Mouse (Mus musculus): ENCODE measurements around the gene Uvrag.

The Uvrag gene

GRCm38 (mm10) chr7:98935757-98936156 is 205.2 kb downstream of the Uvrag start:
- DNase-seq (ENCODE audit: low spot score in 2 of 2): no peak

DNA sequence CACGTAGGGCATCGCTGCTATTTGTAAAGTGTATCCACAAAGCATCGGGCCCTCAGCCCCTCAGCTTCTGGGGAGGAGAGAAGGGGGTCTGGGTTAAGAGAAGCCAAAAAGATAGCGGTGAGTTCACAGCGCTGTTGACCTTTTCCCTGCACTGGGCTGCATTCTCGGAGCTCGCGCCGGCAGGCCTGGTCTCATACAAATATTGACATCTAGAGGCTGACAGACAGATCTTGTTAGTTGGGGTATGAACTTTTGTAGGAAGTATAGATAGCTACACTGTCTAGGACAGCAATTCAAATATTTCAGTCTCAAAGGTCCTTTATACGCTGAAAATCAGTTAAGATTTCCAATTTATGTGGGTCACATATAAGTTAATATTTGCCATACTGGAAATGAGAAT is 205.7 kb downstream of the Uvrag start:
- no peak for DNase-seq (ENCODE audit: low spot score in 2 of 2)

GRCm38 (mm10) chr7:98928336-98929025 is 212.5 kb downstream of the Uvrag start:
- DNase-seq (ENCODE audit: low spot score in 2 of 2): peak; percentile 16 to 35

- no peak for DNase-seq (ENCODE audit: low spot score in 2 of 2)
Measured at GRCm38 (mm10) chr7:98926906-98927528, 213.9 kb downstream of the Uvrag start.

DNA sequence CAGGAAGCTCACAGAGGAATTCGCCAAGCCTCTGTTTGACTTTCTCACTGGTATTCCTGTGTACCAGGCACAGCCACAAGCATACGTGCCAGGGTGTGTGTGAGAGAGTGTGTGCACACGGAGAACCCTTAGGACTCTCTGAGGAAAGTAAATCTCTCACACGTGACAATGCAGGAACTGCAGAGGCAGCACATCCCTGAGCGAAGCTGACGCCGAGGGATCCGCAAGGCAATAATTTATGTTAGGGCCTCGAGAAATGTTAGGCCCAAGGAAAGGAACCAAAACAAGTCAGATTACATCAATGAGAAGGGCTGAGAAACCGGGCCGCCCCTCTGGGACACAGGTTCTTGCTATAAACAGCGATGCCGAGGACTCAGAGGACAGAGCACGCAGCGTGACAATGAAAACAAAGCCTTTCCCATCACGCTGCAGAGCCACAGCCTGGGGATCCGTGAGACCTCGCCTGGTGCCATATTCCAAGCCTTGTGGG is 216.5 kb downstream of the Uvrag start:
- DNase-seq (ENCODE audit: low spot score in 2 of 2): no peak

GRCm38 (mm10) chr7:98922984-98923383 is 218.0 kb downstream of the Uvrag start:
- no peak for DNase-seq (ENCODE audit: low spot score in 2 of 2)

DNA sequence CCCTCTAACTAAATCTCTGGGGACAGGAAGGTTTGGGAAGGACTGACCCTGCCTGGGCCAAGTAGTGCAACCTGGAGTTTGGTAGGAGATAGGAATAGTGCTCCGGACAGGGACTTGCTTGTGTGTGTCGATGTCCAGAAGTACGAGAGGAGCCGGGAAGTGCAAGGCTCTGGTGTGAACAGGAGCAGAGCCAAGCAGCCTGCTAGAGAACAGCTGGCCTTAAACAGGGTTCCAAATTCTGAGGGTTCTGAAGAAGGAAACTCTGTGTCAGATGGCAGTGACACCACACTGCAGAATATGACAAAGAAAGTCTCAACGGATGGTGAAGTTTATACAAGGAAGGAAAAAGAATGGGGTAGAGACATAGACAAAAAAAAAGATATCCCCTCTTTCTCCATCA is 223.5 kb downstream of the Uvrag start:
- peak; percentile 39 to 59 for DNase-seq (ENCODE audit: low spot score in 2 of 2)

DNA sequence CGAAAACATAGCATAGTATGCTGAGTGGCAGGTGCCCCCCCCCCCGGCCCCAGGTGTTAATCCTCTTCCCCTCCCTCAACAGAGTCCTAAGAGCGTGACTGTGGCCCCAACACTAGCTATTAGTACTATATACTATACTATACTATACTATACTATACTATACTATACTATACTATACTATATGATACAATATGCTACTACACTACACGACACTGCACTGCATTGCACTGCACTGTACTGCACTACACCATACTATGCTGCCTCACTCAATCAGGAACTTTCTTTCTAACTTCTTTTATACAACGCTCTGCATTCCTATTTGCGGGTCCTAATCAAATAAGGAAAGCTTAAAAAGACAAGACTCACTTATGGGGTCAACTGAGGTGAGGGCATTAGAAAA is 224.4 kb downstream of the Uvrag start:
- no peak for DNase-seq (ENCODE audit: low spot score in 2 of 2)

- no peak for DNase-seq (ENCODE audit: low spot score in 2 of 2)
Measured at GRCm38 (mm10) chr7:98912953-98913360, 228.0 kb downstream of the Uvrag start.

DNA sequence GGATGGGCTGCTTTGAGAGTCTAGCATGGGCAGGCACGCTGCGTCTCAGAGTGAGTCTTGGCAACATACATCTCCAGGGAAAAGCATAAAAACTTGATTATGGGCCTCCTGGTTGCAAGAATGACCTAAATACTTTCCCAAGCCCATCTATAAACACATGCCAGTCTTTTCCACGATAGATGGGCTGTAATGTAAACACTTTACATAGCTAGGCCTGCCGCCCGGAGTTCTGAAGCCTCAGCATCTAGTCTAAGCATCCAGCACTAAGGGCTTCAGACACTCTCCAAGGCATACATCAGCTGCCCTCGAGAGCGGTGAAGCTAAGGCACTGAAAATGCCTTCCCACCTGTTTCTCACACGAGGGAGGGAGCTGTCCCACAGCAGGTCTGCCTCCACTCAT is 229.7 kb downstream of the Uvrag start:
- DNase-seq (ENCODE audit: low spot score in 2 of 2): no peak

DNA sequence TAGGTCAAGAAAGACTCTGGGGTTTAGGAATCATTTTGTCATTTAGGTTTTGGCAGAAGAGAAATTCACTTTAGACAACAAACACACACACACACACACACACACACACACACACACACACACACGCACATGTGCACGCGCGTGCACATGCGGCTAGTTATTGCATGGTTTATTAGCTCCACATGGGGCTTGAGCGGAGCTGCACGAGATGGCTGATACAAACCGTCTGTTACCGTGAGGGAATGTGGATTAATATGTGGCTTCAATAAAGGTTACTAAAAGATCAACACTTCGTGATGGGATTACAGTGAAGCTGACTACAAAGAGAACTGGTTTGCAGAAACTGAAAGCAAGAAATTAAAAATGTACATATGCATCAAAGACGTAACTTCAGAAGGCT is 230.2 kb downstream of the Uvrag start:
- DNase-seq (ENCODE audit: low spot score in 2 of 2): no peak

GRCm38 (mm10) chr7:98910164-98910563 is 230.8 kb downstream of the Uvrag start:
- DNase-seq (ENCODE audit: low spot score in 2 of 2): no peak

GRCm38 (mm10) chr7:98907476-98907875 is 233.5 kb downstream of the Uvrag start:
- no peak for DNase-seq (ENCODE audit: low spot score in 2 of 2)

DNA sequence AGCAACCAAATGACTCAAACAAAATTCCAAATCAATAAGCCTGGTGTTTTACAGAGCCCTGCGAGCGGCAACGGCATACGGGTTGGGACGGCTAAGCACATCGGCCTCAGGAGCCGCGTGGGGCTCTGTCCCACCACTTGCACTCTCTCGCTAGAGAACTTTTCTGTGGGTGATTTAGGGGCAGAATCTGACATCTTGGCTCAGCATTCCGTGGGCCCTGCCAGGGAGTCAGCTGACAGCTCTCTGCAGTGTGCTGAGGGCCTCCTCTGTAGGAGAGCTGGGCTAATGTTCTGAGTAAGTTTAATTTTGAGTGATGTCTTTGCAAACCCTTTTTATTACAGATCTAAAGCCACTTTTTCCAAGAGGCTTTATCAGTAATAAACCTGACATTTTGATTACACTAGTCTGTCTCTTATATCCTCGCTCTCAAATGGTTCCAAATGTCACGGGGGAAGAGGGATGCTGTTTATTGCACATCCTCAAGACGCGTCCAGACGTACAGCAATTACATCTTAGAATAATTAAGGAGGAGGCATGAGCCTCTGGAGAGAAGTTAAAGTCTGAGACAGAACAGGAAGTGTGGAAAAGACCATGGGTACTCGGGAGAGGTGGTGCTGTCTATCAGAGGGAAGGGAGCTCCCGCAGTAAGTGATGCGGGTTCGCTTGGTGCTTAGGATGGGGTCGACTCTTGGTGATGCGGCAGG is 236.1 kb downstream of the Uvrag start:
- DNase-seq (ENCODE audit: low spot score in 2 of 2): no peak

DNA sequence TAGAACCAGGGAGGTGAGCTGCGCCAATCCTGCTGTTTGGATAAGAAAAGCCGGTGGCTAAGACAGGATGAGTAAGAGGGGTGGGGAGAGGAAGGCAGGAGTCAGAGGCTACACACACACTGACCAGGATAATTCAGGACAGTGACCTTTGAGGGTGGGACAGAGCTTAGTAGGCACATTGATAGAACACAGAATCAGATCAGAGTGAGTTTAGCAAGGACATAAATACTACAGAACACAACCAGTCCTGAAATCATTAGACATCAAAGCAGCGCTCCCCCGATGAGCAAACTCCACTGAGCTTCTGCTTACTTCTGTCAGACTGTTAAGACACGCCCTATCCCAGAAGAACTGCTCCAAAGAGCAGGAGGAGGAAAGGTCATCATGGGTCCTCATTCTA is 237.1 kb downstream of the Uvrag start:
- no peak for DNase-seq (ENCODE audit: low spot score in 2 of 2)

GRCm38 (mm10) chr7:98901120-98901519 is 239.8 kb downstream of the Uvrag start:
- DNase-seq (ENCODE audit: low spot score in 2 of 2): no peak

GRCm38 (mm10) chr7:98899815-98900214 is 241.1 kb downstream of the Uvrag start:
- peak; percentile 66 to 69 for DNase-seq (ENCODE audit: low spot score in 2 of 2)

DNA sequence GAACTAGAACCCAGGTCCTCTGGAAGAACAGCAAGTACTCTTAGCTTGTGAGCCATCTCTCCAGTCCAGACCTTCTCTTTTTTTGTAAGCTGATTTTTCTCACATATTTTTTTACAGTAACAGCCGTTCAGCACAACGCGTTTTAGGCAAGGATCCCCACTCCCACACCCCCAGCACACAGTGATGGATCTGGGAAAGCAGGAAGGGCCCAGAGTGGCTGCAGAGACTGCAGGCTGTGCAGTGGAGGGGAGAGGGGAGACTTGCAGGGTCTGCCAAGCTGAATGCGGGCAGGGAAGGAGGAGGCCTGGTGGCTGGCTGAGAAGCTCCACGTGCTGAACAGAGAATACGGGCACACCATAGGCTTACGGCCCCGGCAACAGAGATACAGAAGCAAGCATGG is 243.6 kb downstream of the Uvrag start:
- no peak for DNase-seq (ENCODE audit: low spot score in 2 of 2)

DNA sequence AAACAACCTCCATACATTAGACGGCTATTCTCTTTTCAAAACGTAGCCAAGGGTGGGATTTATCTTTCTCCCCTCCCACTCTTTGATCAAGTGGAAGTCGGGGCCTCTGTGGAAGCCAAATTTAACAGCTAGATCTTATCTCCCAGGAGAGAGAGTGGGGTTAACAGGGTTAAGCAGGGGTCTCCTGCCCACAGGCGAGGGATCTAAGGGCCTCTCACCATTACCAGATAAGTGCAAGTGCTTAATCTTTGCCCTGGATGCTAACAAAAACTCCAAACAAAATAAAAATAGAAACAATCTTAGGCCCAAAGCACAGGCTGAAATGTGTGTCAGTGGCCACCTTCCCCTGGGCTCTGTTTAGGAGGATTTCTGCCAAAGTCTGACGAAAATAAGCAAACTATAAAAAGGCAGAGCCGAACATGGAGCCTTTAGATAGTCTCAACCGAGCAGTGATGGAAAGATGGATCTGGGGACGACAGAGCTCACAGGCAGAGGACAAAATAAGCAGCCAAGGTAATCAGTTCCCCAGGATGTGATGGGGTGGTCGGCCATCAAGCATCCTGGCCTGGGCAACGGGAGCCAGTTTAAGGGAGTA is 245.3 kb downstream of the Uvrag start:
- DNase-seq (ENCODE audit: low spot score in 2 of 2): peak in 1 of 2 experiments; percentile 30

DNA sequence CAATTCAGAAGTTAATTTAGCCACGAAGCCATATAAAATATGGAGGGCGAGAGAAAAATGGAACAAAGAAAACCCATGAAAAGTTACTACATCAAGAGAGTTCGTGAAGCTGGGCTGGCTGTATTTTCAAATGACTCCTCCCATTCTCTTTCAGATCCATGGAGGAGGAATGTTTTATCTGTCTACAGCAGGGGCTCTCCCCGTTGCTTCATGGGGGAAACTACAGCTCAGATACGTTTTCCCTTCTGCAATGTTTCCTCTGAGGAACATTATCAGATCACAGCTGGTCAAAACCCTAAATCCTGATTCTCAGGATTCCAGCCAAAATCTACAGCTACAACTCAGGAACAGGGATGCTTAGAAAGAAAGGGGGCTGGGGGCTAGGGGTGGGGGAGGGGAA is 246.2 kb downstream of the Uvrag start:
- DNase-seq (ENCODE audit: low spot score in 2 of 2): no peak

DNA sequence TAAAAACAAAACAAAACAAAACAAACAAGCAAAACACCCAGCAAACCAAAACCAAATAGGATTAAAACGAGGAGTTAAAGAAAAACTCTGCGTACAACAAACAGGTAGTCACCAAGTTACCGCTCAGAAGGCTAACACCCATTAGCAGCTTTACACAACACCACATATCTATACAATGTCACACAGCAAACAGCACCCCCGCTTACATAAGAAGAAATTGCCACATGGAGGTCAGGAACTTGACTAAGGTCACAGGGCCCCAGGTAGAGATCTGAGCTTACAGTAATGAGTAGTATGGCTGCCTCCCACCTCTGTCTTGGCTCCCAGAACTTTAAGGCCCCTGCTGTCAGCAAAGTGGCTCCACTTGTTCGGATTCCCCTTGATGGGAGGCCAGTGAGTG is 246.6 kb downstream of the Uvrag start:
- no peak for DNase-seq (ENCODE audit: low spot score in 2 of 2)

DNA sequence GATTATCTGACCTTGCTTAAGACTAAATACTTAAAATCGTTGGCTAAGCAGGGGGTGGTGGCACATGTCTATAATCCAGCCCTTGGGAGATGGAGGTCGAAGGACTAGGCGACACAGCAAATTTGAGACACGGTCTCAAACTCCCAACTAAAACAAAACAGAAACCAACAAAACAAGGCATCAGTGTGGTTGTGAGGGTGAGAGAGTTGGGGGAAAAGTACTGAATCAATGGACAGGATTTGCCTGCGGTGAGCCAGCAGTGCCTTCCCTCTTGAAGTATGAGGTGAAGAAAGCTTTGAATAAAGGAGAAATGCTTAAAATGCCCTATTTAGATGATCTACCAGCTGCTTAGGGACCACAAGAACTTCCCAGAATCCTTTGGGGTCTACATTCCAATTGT is 247.8 kb downstream of the Uvrag start:
- no peak for DNase-seq (ENCODE audit: low spot score in 2 of 2)

DNA sequence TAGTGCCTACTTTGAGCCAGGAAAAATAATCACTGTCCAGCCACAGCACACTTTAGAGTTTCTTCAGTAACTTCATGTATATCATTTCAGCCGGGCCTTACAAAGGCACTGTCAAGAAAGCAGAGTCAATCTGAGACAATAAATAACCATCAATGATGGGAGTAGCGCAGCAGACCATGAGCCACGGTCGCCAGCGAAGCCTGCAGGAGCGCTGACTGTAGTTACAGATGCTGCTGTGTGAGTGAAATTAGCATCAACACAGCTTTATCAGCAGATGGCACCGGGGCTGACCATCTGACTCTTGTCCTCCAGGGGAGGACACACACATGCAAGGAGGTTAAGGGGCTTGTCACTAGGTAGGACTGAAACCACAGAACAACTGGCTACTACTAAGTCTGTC is 251.7 kb downstream of the Uvrag start:
- DNase-seq (ENCODE audit: low spot score in 2 of 2): no peak
